Mouse (Mus musculus): ENCODE measurements around the gene Mcm3ap. TPM values are rescaled to one million over a fixed set of nuclear protein-coding genes. Genes with fewer than 3 reads are reported as not detected.

Mcm3ap gene
- polyA plus RNA-seq, 1 experiment from 2014 or later, result 52.1 TPM

- 91% methylated on average over 1 of the region's 1 CpGs for WGBS
- Histone ChIP-seq H3K9me3 (replicated peaks) (peaks cover 12% of the 10 kb centered on the region), H3K27ac (no peak overlapping the region), H3K4me2 (no peak overlapping the region), H3K4me1 (no peaks in the 10 kb centered on the region), H3K27me3 (no peaks in the 10 kb centered on the region), H3K4me3 (replicated peaks) (no peak overlapping the region), H3K9ac (no peak overlapping the region), H3K36me3 (peaks cover 15% of the 10 kb centered on the region)
- no peak for ATAC-seq (replicated peaks; ENCODE audit: low FRiP score)
Observed at GRCm38 (mm10) chr10:76461255-76461654, 7.5 kb upstream of the Mcm3ap start.

- Histone ChIP-seq H3K9me3 (replicated peaks) (peaks cover 12% of the 10 kb centered on the region), H3K27ac (no peak overlapping the region), H3K4me2 (no peak overlapping the region), H3K4me3 (replicated peaks) (no peak overlapping the region), H3K4me1 (no peaks in the 10 kb centered on the region), H3K36me3 (peaks cover 15% of the 10 kb centered on the region), H3K9ac (no peak overlapping the region), H3K27me3 (no peaks in the 10 kb centered on the region)
- 92% methylated on average over 7 of the region's 7 CpGs for WGBS
- no peak for ATAC-seq (replicated peaks; ENCODE audit: low FRiP score)
Observed at GRCm38 (mm10) chr10:76462312-76462711, 6.4 kb upstream of the Mcm3ap start.

GRCm38 (mm10) chr10:76462721-76463120, 6.0 kb upstream of the Mcm3ap start:
- Histone ChIP-seq H3K9me3 (replicated peaks) (peaks cover 12% of the 10 kb centered on the region), H3K27me3 (no peaks in the 10 kb centered on the region), H3K36me3 (peaks cover 15% of the 10 kb centered on the region), H3K27ac (no peak overlapping the region), H3K9ac (no peak overlapping the region), H3K4me3 (replicated peaks) (no peak overlapping the region), H3K4me1 (0 out of 2 replicates have a peak, but pooled peaks cover under 1% of the 10 kb centered on the region), H3K4me2 (no peak overlapping the region)
- ATAC-seq (replicated peaks; ENCODE audit: low FRiP score), result no peak
- 87% methylated on average over 6 of the region's 6 CpGs for WGBS

GRCm38 (mm10) chr10:76473759-76474158, 5.0 kb downstream of the Mcm3ap start:
- Histone ChIP-seq H3K36me3 (peaks cover 81% of the 10 kb centered on the region), H3K9me3 (replicated peaks) (no peaks in the 10 kb centered on the region), H3K9ac (no peak overlapping the region), H3K4me2 (no peak overlapping the region), H3K4me3 (replicated peaks) (no peak overlapping the region), H3K27ac (no peak overlapping the region), H3K27me3 (no peaks in the 10 kb centered on the region), H3K4me1 (no peaks in the 10 kb centered on the region)
- 94% methylated on average over 5 of the region's 5 CpGs for WGBS
- no peak for ATAC-seq (replicated peaks; ENCODE audit: low FRiP score)

GRCm38 (mm10) chr10:76480851-76481250, 12.1 kb downstream of the Mcm3ap start:
- Histone ChIP-seq H3K9ac (no peak overlapping the region), H3K4me3 (replicated peaks) (no peak overlapping the region), H3K4me1 (no peaks in the 10 kb centered on the region), H3K4me2 (no peak overlapping the region), H3K27me3 (no peaks in the 10 kb centered on the region), H3K36me3 (peaks cover 97% of the 10 kb centered on the region), H3K9me3 (replicated peaks) (no peaks in the 10 kb centered on the region), H3K27ac (no peak overlapping the region)
- ATAC-seq (replicated peaks; ENCODE audit: low FRiP score), result no peak
- WGBS, result 93% methylated on average over 13 of the region's 13 CpGs

- 87% methylated on average over 6 of the region's 6 CpGs for WGBS
- ATAC-seq (replicated peaks; ENCODE audit: low FRiP score), result no peak
- Histone ChIP-seq H3K4me2 (no peak overlapping the region), H3K36me3 (peaks cover 97% of the 10 kb centered on the region), H3K27ac (no peak overlapping the region), H3K9ac (no peak overlapping the region), H3K4me1 (no peaks in the 10 kb centered on the region), H3K27me3 (no peaks in the 10 kb centered on the region), H3K4me3 (replicated peaks) (no peak overlapping the region), H3K9me3 (replicated peaks) (no peaks in the 10 kb centered on the region)
Observed at GRCm38 (mm10) chr10:76481480-76481879, 12.8 kb downstream of the Mcm3ap start.

- H3K9me3 ChIP-seq (replicated peaks), result no peaks in the 10 kb centered on the region
- H3K4me3 ChIP-seq (replicated peaks), result no peak overlapping the region
- no peaks in the 10 kb centered on the region for H3K27me3 ChIP-seq
- H3K9ac ChIP-seq, result no peak overlapping the region
- 96% methylated on average over 2 of the region's 2 CpGs for WGBS
- H3K4me1 ChIP-seq, result no peaks in the 10 kb centered on the region
- ATAC-seq (replicated peaks; ENCODE audit: low FRiP score), result no peak
- H3K36me3 ChIP-seq, result peaks cover 99% of the 10 kb centered on the region
- H3K4me2 ChIP-seq, result no peak overlapping the region
- H3K27ac ChIP-seq, result no peak overlapping the region
Observed at GRCm38 (mm10) chr10:76486302-76486701, 17.6 kb downstream of the Mcm3ap start.

- Histone ChIP-seq H3K27me3 (no peaks in the 10 kb centered on the region), H3K9me3 (replicated peaks) (no peaks in the 10 kb centered on the region), H3K4me3 (replicated peaks) (no peak overlapping the region), H3K27ac (no peak overlapping the region), H3K4me1 (no peaks in the 10 kb centered on the region), H3K9ac (no peak overlapping the region), H3K36me3 (peaks cover 95% of the 10 kb centered on the region), H3K4me2 (no peak overlapping the region)
- ATAC-seq (replicated peaks; ENCODE audit: low FRiP score), result no peak
- 92% methylated on average over 8 of the region's 8 CpGs for WGBS
Observed at GRCm38 (mm10) chr10:76488265-76488664, 19.5 kb downstream of the Mcm3ap start.

- 93% methylated on average over 15 of the region's 15 CpGs for WGBS
- Histone ChIP-seq H3K4me3 (replicated peaks) (no peak overlapping the region), H3K36me3 (peaks cover 95% of the 10 kb centered on the region), H3K9ac (no peak overlapping the region), H3K27me3 (no peaks in the 10 kb centered on the region), H3K4me1 (no peaks in the 10 kb centered on the region), H3K27ac (no peak overlapping the region), H3K4me2 (no peak overlapping the region), H3K9me3 (replicated peaks) (no peaks in the 10 kb centered on the region)
- no peak for ATAC-seq (replicated peaks; ENCODE audit: low FRiP score)
Observed at GRCm38 (mm10) chr10:76489205-76489604, 20.5 kb downstream of the Mcm3ap start.

- Histone ChIP-seq H3K36me3 (peaks cover 91% of the 10 kb centered on the region), H3K4me3 (replicated peaks) (no peak overlapping the region), H3K4me2 (no peak overlapping the region), H3K9ac (no peak overlapping the region), H3K9me3 (replicated peaks) (no peaks in the 10 kb centered on the region), H3K4me1 (no peaks in the 10 kb centered on the region), H3K27me3 (no peaks in the 10 kb centered on the region), H3K27ac (no peak overlapping the region)
- no peak for ATAC-seq (replicated peaks; ENCODE audit: low FRiP score)
- WGBS, result 76% methylated on average over 1 of the region's 1 CpGs
Observed at GRCm38 (mm10) chr10:76493527-76493926, 24.8 kb downstream of the Mcm3ap start.

GRCm38 (mm10) chr10:76495501-76495900, 26.8 kb downstream of the Mcm3ap start:
- Histone ChIP-seq H3K4me3 (replicated peaks) (no peak overlapping the region), H3K36me3 (peaks cover 91% of the 10 kb centered on the region), H3K27me3 (no peaks in the 10 kb centered on the region), H3K9ac (no peak overlapping the region), H3K4me2 (no peak overlapping the region), H3K4me1 (no peaks in the 10 kb centered on the region), H3K9me3 (replicated peaks) (no peaks in the 10 kb centered on the region), H3K27ac (no peak overlapping the region)
- no peak for ATAC-seq (replicated peaks; ENCODE audit: low FRiP score)
- 90% methylated on average over 6 of the region's 6 CpGs for WGBS

GRCm38 (mm10) chr10:76496366-76496765, 27.6 kb downstream of the Mcm3ap start:
- Histone ChIP-seq H3K9me3 (replicated peaks) (no peaks in the 10 kb centered on the region), H3K27ac (no peak overlapping the region), H3K9ac (no peak overlapping the region), H3K36me3 (peaks cover 90% of the 10 kb centered on the region), H3K27me3 (no peaks in the 10 kb centered on the region), H3K4me1 (no peaks in the 10 kb centered on the region), H3K4me2 (no peak overlapping the region), H3K4me3 (replicated peaks) (no peak overlapping the region)
- ATAC-seq (replicated peaks; ENCODE audit: low FRiP score), result no peak
- 86% methylated on average over 7 of the region's 7 CpGs for WGBS

GRCm38 (mm10) chr10:76497522-76497921, 28.8 kb downstream of the Mcm3ap start:
- H3K27ac ChIP-seq, result no peak overlapping the region
- WGBS, result 91% methylated on average over 4 of the region's 4 CpGs
- no peak overlapping the region for H3K4me3 ChIP-seq (replicated peaks)
- H3K36me3 ChIP-seq, result peaks cover 93% of the 10 kb centered on the region
- no peak for ATAC-seq (replicated peaks; ENCODE audit: low FRiP score)
- no peak overlapping the region for H3K9ac ChIP-seq
- H3K4me2 ChIP-seq, result no peak overlapping the region
- H3K9me3 ChIP-seq (replicated peaks), result no peaks in the 10 kb centered on the region
- no peaks in the 10 kb centered on the region for H3K4me1 ChIP-seq
- no peaks in the 10 kb centered on the region for H3K27me3 ChIP-seq
